11 mouse cellular contexts compared by ENCODE assay signal in the genomic region with DNA sequence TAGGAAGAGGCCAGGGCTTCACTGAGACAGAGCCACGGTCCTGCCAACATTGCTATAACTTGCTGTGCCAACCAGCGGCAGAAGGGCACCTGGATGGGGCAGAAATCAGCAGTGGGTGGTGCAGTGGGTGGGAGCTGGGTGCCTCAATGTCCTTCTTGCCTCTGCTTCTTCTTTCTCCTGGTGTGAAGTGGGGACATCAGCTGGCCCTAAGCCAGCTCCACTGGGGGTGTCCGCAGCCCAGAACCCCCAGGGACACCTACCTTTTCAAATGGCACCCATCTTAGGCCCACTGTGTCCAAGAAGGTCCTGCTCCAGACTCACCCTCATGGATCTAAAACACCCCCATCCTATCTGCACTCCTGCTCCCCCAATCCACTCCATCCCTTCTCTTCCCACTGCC. TPM values are rescaled to one million over a fixed set of nuclear protein-coding genes. Genes with fewer than 3 reads are reported as not detected.
DNase-seq lines count a peak whose midpoint lies in the region; ATAC-seq lines count a peak whose summit lies in the region.
"Had no signal": no experiment of that assay in that cellular context is flagged by ENCODE, and none has a peak within 500 bp of the region (broad histone marks: within the 10 kb centered on the region; RNA-seq: fewer than 3 reads in every experiment).

No protein-coding gene starts in this region.

- H3K4me2 ChIP-seq in heart, embryonic 15.5 days = no peak overlapping the region
- H3K4me2 ChIP-seq in limb, embryonic 12.5 days = 0 out of 2 replicates have a peak overlapping the region, but pooled peaks have one; percentile 25
- no peak overlapping the region for H3K4me2 ChIP-seq in embryonic facial prominence, embryonic 12.5 days (replicated peaks)
- peak overlapping the region; percentile 10; the same call in 1 of the 2 replicates for H3K4me2 ChIP-seq in forebrain, embryonic 14.5 days (ENCODE audit: low read length)

- no peaks in the 10 kb centered on the region for H3K27me3 ChIP-seq in heart, embryonic 15.5 days
- H3K27me3 ChIP-seq in limb, embryonic 12.5 days = no peaks in the 10 kb centered on the region
- 0 out of 2 replicates have a peak, but pooled peaks cover 3% of the 10 kb centered on the region for H3K27me3 ChIP-seq in limb, embryonic 10.5 days (ENCODE audit: low read depth, poor library complexity, severe bottlenecking)
- no peaks in the 10 kb centered on the region for H3K27me3 ChIP-seq in embryonic facial prominence, embryonic 12.5 days
- no peaks in the 10 kb centered on the region for H3K27me3 ChIP-seq in forebrain, embryonic 14.5 days (replicated peaks; ENCODE audit: control insufficient read depth, insufficient read depth, low read length)

- H3K36me3 ChIP-seq in heart, embryonic 15.5 days = no peaks in the 10 kb centered on the region
- no peaks in the 10 kb centered on the region for H3K36me3 ChIP-seq in limb, embryonic 12.5 days
- H3K36me3 ChIP-seq in limb, embryonic 10.5 days = no peaks in the 10 kb centered on the region
- no peaks in the 10 kb centered on the region for H3K36me3 ChIP-seq in embryonic facial prominence, embryonic 12.5 days
- H3K36me3 ChIP-seq in forebrain, embryonic 14.5 days (ENCODE audit: control insufficient read depth, insufficient read depth, low read length) = no peaks in the 10 kb centered on the region
- H3K36me3 ChIP-seq: embryonic facial prominence, embryonic 13.5 days had no signal

- H3K4me3 ChIP-seq in heart, embryonic 15.5 days = no peak overlapping the region
- H3K4me3 ChIP-seq in limb, embryonic 12.5 days (replicated peaks) = no peak overlapping the region
- H3K4me3 ChIP-seq in limb, embryonic 10.5 days = no peak overlapping the region
- no peak overlapping the region for H3K4me3 ChIP-seq in embryonic facial prominence, embryonic 12.5 days
- H3K4me3 ChIP-seq in forebrain, embryonic 14.5 days (ENCODE audit: low read depth, low read length) = no peak overlapping the region
- H3K4me3 ChIP-seq: embryonic facial prominence, embryonic 13.5 days had no signal

- peak overlapping the region; percentile 82 for H3K27ac ChIP-seq in heart, embryonic 15.5 days
- no peak overlapping the region for H3K27ac ChIP-seq in limb, embryonic 12.5 days
- H3K27ac ChIP-seq in limb, embryonic 10.5 days = no peak overlapping the region
- H3K27ac ChIP-seq in embryonic facial prominence, embryonic 12.5 days = peak overlapping the region; percentile 12; the same call in 1 of the 2 replicates
- H3K27ac ChIP-seq in forebrain, embryonic 14.5 days (ENCODE audit: low read depth, low read length) = peak overlapping the region; percentile 81
- H3K27ac ChIP-seq: embryonic facial prominence, embryonic 13.5 days had no signal

- no peaks in the 10 kb centered on the region for H3K9me3 ChIP-seq in heart, embryonic 15.5 days (replicated peaks)
- H3K9me3 ChIP-seq in limb, embryonic 12.5 days = no peaks in the 10 kb centered on the region
- H3K9me3 ChIP-seq in limb, embryonic 10.5 days (replicated peaks) = no peaks in the 10 kb centered on the region
- H3K9me3 ChIP-seq in embryonic facial prominence, embryonic 12.5 days = no peaks in the 10 kb centered on the region
- no peaks in the 10 kb centered on the region for H3K9me3 ChIP-seq in forebrain, embryonic 14.5 days (replicated peaks; ENCODE audit: control insufficient read depth, low read length)
- H3K9me3 ChIP-seq: embryonic facial prominence, embryonic 13.5 days had no signal

- H3K4me1 ChIP-seq in heart, embryonic 15.5 days (replicated peaks) = peaks cover 49% of the 10 kb centered on the region
- peaks cover 12% of the 10 kb centered on the region for H3K4me1 ChIP-seq in limb, embryonic 12.5 days (replicated peaks)
- peaks cover 24% of the 10 kb centered on the region for H3K4me1 ChIP-seq in limb, embryonic 10.5 days
- H3K4me1 ChIP-seq in embryonic facial prominence, embryonic 12.5 days = peaks cover 7% of the 10 kb centered on the region
- H3K4me1 ChIP-seq in forebrain, embryonic 14.5 days (ENCODE audit: control insufficient read depth, insufficient read depth, low read length) = peaks cover 21% of the 10 kb centered on the region

- 82% methylated on average over 3 of the region's 3 CpGs for WGBS in heart, embryonic 15.5 days
- 95% methylated on average over 3 of the region's 3 CpGs for WGBS in limb, embryonic 12.5 days
- 89% methylated on average over 3 of the region's 3 CpGs for WGBS in limb, embryonic 10.5 days
- WGBS in embryonic facial prominence, embryonic 12.5 days = 92% methylated on average over 3 of the region's 3 CpGs
- 86% methylated on average over 3 of the region's 3 CpGs for whole genome bisulfite sequencing in forebrain, embryonic 14.5 days

- no peak for ATAC-seq in heart, embryonic 15.5 days (replicated peaks; ENCODE audit: insufficient number of reproducible peaks, insufficient read depth, low FRiP score, low read depth)
- no peak for ATAC-seq in limb, embryonic 12.5 days (ENCODE audit: insufficient number of reproducible peaks, insufficient read depth, low FRiP score, low TSS enrichment, low read depth)
- no peak for ATAC-seq in embryonic facial prominence, embryonic 12.5 days (ENCODE audit: insufficient number of reproducible peaks, insufficient read depth, low FRiP score, low TSS enrichment)
- no peak for ATAC-seq in forebrain, embryonic 14.5 days

- DNase-seq in heart, postnatal 4 days = no peak
- DNase-seq in limb, embryonic 10.5 days (ENCODE audit: low spot score) = no peak
- no peak for DNase-seq in forebrain, embryonic 14.5 days (ENCODE audit: low spot score)
- no peak for DNase-seq in c-Kit-positive CD71-positive TER-119-positive erythroid progenitor cells, embryonic 14.5 days (ENCODE audit: low spot score)
- DNase-seq: kidney, adult 8-10 months; thymus, adult 2 months had no signal

- H3K9ac ChIP-seq in heart, embryonic 15.5 days = no peak overlapping the region
- H3K9ac ChIP-seq in limb, embryonic 12.5 days (replicated peaks) = no peak overlapping the region; the same call in 1 of the 2 replicates
- H3K9ac ChIP-seq in embryonic facial prominence, embryonic 12.5 days = no peak overlapping the region
- no peak overlapping the region for H3K9ac ChIP-seq in forebrain, embryonic 14.5 days (ENCODE audit: low read length)

RNA-seq across cellular contexts. Expression of a gene that starts 49.9 kb away (rescaled TPM):
- 0.19 TPM in 1 of 2 replicates, not detected in the other for polyA plus RNA-seq in heart, embryonic 15.5 days (2015; fragmentation: Nextera tagmentation; extraction: Ambion mirVana)
- not detected for total RNA-seq in heart, postnatal 4 days (2021)
- polyA plus RNA-seq in limb, embryonic 12.5 days (2016; fragmentation: Nextera tagmentation; extraction: Ambion mirVana) = not detected in 2 replicates
- polyA plus RNA-seq in limb, embryonic 10.5 days (2016; fragmentation: Nextera tagmentation; extraction: Ambion mirVana) = 0.15 TPM in 1 of 2 replicates, not detected in the other
- polyA plus RNA-seq in embryonic facial prominence, embryonic 12.5 days (2016; fragmentation: Nextera tagmentation; extraction: Ambion mirVana) = 0.17 TPM in 1 of 2 replicates, not detected in the other
- 0.11 TPM in 1 of 2 replicates, not detected in the other for polyA plus RNA-seq in forebrain, embryonic 14.5 days (2014; fragmentation: Nextera tagmentation; extraction: Ambion mirVana)
- total RNA-seq: heart, adult 18-20 months had no signal
- polyA plus RNA-seq: embryonic facial prominence, embryonic 13.5 days had no signal

RNA-seq across cellular contexts. Expression of a gene that starts 56.8 kb away (rescaled TPM):
- polyA plus RNA-seq in heart, embryonic 15.5 days (2015; fragmentation: Nextera tagmentation; extraction: Ambion mirVana) = 365 and 436 TPM in 2 replicates
- 100 to 1,000 TPM; 198 to 214 TPM for total RNA-seq in heart, postnatal 4 days (2021)
- polyA plus RNA-seq in limb, embryonic 12.5 days (2016; fragmentation: Nextera tagmentation; extraction: Ambion mirVana) = 362 and 363 TPM in 2 replicates
- polyA plus RNA-seq in limb, embryonic 10.5 days (2016; fragmentation: Nextera tagmentation; extraction: Ambion mirVana) = 327 and 345 TPM in 2 replicates
- polyA plus RNA-seq in embryonic facial prominence, embryonic 12.5 days (2016; fragmentation: Nextera tagmentation; extraction: Ambion mirVana) = 340 and 378 TPM in 2 replicates
- 509 and 677 TPM in 2 replicates for polyA plus RNA-seq in forebrain, embryonic 14.5 days (2014; fragmentation: Nextera tagmentation; extraction: Ambion mirVana)

Comparison
In these comparisons a context has a peak if more than half of its experiments do, and no peak if none do; other contexts are left out.
1. H3K27ac ChIP-seq: peak in heart, embryonic 15.5 days (single experiment), embryonic facial prominence, embryonic 12.5 days (single experiment) and forebrain, embryonic 14.5 days (single experiment); none in limb, embryonic 12.5 days (single experiment) and limb, embryonic 10.5 days (single experiment).
2. H3K4me2 ChIP-seq: peak in limb, embryonic 12.5 days (single experiment) and forebrain, embryonic 14.5 days (single experiment); none in heart, embryonic 15.5 days (single experiment) and embryonic facial prominence, embryonic 12.5 days (single experiment).